Mouse (Mus musculus) erythroblast, embryonic 14.5 days (primary cell): ENCODE data around the gene Wbp1.

Experiments used
- GATA1 ChIP-seq: IDR thresholded peaks from 2 replicates; pipeline ENCODE4 v1.6.1; 2012; ENCODE audit warnings: low read length, inconsistent platforms, mixed read lengths
- TAL1 ChIP-seq: IDR thresholded peaks from 3 replicates; pipeline ENCODE4 v1.6.1; 2012; ENCODE audit warnings: low read length, inconsistent platforms, mixed read lengths

DNA sequence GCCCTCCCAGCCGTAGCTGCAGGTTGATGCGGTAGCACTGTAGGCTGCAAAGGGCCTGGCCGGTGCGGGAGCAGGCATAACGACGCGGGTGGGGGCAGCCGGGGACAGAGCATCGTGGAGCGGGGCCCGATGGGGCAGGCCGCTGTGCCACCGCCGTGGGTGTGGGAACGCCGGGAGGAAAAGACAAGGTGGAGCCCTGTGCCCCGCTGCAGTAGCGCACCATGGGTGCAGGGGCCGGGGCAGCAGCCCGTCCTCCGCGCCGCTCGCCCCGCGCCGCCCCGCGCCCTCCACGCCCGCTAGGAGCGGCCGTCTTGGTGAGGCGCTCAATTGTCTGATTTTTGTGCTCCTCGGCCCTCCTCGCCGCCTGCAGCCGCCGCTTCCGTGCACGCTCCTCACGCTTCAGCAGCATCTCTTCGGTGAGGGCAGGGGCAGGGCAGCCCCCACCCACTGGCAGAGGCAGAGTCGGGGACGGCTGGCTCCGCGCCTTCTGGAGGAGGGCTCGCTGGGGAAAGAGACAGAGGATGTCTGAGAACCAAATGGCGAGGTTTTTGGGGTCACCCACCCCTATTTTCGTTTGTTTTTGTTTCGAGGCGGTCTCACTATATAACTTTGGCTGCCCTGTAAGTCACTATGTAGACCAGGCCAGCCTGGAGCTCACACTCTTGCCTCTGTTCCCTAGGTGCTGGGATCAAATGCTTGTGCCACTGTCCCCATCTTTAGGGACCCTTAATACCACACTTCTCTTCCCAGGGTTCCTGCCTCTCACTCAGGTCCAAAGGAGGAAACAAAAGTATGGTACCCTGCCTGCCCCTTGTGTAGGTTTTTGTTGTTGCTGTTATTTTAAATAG, 728 bp upstream of the Wbp1 start:
- TF ChIP-seq TAL1 (no peak), GATA1 (no peak)
